Mouse (Mus musculus): Measurements from ENCODE around the gene Prnp. TPM values are rescaled to one million over a fixed set of nuclear protein-coding genes. Genes with fewer than 3 reads are reported as not detected.

Gene Prnp
- total and polyA plus RNA-seq, 3 experiments, result 18.3 to 24.0 TPM; not detected in 1

DNA sequence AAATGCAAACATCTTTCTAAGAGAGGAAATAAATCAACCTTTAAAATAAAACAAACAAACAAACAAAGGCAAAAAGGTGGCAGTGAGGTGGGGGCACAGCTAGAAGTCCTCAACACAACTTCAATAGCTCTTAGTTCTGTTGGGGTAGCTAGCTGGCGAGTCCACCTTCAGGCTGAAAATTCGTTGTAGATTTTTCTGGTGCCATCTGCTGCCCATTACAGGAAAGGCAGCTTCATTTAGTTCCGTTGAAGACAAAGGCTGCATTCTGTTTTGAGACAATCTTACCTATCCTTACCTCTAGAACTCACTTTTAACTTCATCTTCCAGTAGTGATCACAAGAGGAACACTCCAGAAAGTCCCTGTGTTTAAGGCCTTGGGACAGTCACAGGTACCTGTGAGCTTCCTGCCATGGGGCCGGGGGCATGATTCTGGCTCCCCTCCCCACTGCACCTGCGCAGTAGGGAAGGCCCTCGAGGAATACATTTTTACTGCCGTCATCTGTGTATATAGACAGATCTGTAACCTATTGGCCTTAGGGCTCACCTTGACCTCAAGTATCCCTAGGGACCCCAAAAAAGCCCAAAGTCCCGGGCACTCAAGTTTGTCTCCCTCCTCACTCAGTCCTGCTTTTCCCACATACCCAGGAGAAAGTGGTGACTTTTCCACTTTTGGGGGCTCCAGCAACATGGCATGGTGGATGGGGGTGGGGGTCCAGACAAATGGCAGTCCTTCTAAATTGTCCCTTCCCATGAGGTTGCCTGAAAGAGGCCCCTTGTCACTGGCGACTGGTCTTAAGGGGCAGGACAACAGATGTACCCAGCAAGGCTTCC is 40.3 kb downstream of the Prnp start:
- no peaks in the 10 kb centered on the region for H3K36me3 ChIP-seq (ENCODE audit: control insufficient read depth in 1 of 2, insufficient read depth in 2 of 2, low read length in 2 of 2)
- no peak overlapping the region for H3K27ac ChIP-seq (ENCODE audit: control insufficient read depth, low read depth, low read length)
- H3K4me1 ChIP-seq (ENCODE audit: control insufficient read depth in 1 of 2, insufficient read depth in 2 of 2, low read length in 2 of 2), result peaks cover 0 to 3% of the 10 kb centered on the region in 2 experiments; a peak in 1 of 4 replicates
- no peaks in the 10 kb centered on the region for H3K79me2 ChIP-seq (ENCODE audit: control insufficient read depth, insufficient read depth, low read length, poor library complexity)
- TF ChIP-seq ELF1 (IDR thresholded peaks at IDR 0.05; ENCODE audit: low read depth, low read length) (0 out of 2 replicates have a peak, but pooled peaks have one; percentile 16), CTCF (IDR thresholded peaks at IDR 0.05 in 2 of 3, conservative IDR thresholded peaks at IDR 0.05 in 1 of 3; ENCODE audit: control insufficient read depth in 1 of 3, insufficient read depth in 1 of 3, low read depth in 2 of 3, low read length in 3 of 3, poor library complexity in 1 of 3, severe bottlenecking in 1 of 3) (peak; percentile 49 to 94 (median 54)), TCF12 (IDR thresholded peaks at IDR 0.05; ENCODE audit: low read depth, low read length) (0 out of 2 replicates have a peak, but pooled peaks have one; percentile 5), MYB (IDR thresholded peaks at IDR 0.05; ENCODE audit: low read depth, low read length) (no peak), ZC3H11A (IDR thresholded peaks at IDR 0.05; ENCODE audit: low read depth, low read length) (peak; percentile 97), POLR2AphosphoS2 (IDR thresholded peaks at IDR 0.05; ENCODE audit: low read length) (no peak), SMC3 (IDR thresholded peaks at IDR 0.05; ENCODE audit: low read depth, low read length) (peak; percentile 98), RAD21 (IDR thresholded peaks at IDR 0.05; ENCODE audit: low read depth, low read length) (peak; percentile 88)
- no peaks in the 10 kb centered on the region for H3K9me3 ChIP-seq (replicated peaks; ENCODE audit: insufficient read depth, low read length)
- H3K27me3 ChIP-seq (ENCODE audit: control insufficient read depth in 1 of 2, insufficient read depth in 2 of 2, low read length in 2 of 2), result no peaks in the 10 kb centered on the region
- H3K4me3 ChIP-seq (ENCODE audit: control insufficient read depth in 1 of 2, insufficient read depth in 1 of 2, low read depth in 2 of 2, low read length in 2 of 2), result no peak overlapping the region
- H3K9ac ChIP-seq (ENCODE audit: control insufficient read depth, low read depth, low read length, poor library complexity, severe bottlenecking), result no peak overlapping the region
- DNase-seq (ENCODE audit: low read depth, low spot score), result peak; percentile 67

GRCm38 (mm10) chr2:131950598-131951095 is 40.9 kb downstream of the Prnp start, which contains the start of gene Prnd:
Gene Prnd (plus strand): TSS chr2:131950861.
- no peaks in the 10 kb centered on the region for H3K27me3 ChIP-seq (ENCODE audit: control insufficient read depth in 1 of 2, insufficient read depth in 2 of 2, low read length in 2 of 2)
- TF ChIP-seq GATA1 (IDR thresholded peaks at IDR 0.05; ENCODE audit: low read depth, low read length) (no peak), BHLHE40 (IDR thresholded peaks at IDR 0.05; ENCODE audit: borderline replicate concordance, low read depth, low read length) (no peak), NRF1 (IDR thresholded peaks at IDR 0.05; ENCODE audit: insufficient read depth, low read depth, low read length, poor library complexity, severe bottlenecking) (no peak), USF1 (IDR thresholded peaks at IDR 0.05; ENCODE audit: low read depth, low read length) (no peak), ELF1 (IDR thresholded peaks at IDR 0.05; ENCODE audit: low read depth, low read length) (no peak), MXI1 (IDR thresholded peaks at IDR 0.05; ENCODE audit: low read depth, low read length) (no peak), NELFE (IDR thresholded peaks at IDR 0.05; ENCODE audit: low read depth, low read length) (no peak), ZMIZ1 (IDR thresholded peaks at IDR 0.05; ENCODE audit: low read depth, low read length) (no peak), MAZ (IDR thresholded peaks at IDR 0.05; ENCODE audit: low read depth, low read length) (no peak), POLR2A (IDR thresholded peaks at IDR 0.05; ENCODE audit: control insufficient read depth in 1 of 2, insufficient read depth in 1 of 2, low read depth in 1 of 2, low read length in 2 of 2, poor library complexity in 1 of 2) (no peak), EP300 (IDR thresholded peaks at IDR 0.05; ENCODE audit: low read depth in 1 of 2, low read length in 2 of 2) (no peak), E2F4 (IDR thresholded peaks at IDR 0.05; ENCODE audit: borderline replicate concordance, low read depth, low read length) (no peak), MAFK (IDR thresholded peaks at IDR 0.05; ENCODE audit: borderline replicate concordance, low read depth, low read length) (no peak), ZNF384 (IDR thresholded peaks at IDR 0.05; ENCODE audit: low read depth, low read length) (no peak), TBP (IDR thresholded peaks at IDR 0.05; ENCODE audit: low read depth, low read length) (no peak), MAX (IDR thresholded peaks at IDR 0.05; ENCODE audit: low read length) (no peak), TAL1 (IDR thresholded peaks at IDR 0.05; ENCODE audit: low read length) (no peak), TCF12 (IDR thresholded peaks at IDR 0.05; ENCODE audit: low read depth, low read length) (no peak), MYC (IDR thresholded peaks at IDR 0.05; ENCODE audit: low read depth, low read length) (no peak), ZC3H11A (IDR thresholded peaks at IDR 0.05; ENCODE audit: low read depth, low read length) (no peak)
- peaks cover 0 to 3% of the 10 kb centered on the region in 2 experiments; a peak in 1 of 4 replicates for H3K4me1 ChIP-seq (ENCODE audit: control insufficient read depth in 1 of 2, insufficient read depth in 2 of 2, low read length in 2 of 2)
- H3K4me3 ChIP-seq (ENCODE audit: control insufficient read depth in 1 of 2, insufficient read depth in 1 of 2, low read depth in 2 of 2, low read length in 2 of 2), result no peak within 1 kb of the TSS
- H3K36me3 ChIP-seq (ENCODE audit: control insufficient read depth in 1 of 2, insufficient read depth in 2 of 2, low read length in 2 of 2), result no peaks in the 10 kb centered on the region; a peak in 1 of 4 replicates
- H3K27ac ChIP-seq (ENCODE audit: control insufficient read depth, low read depth, low read length), result no peak within 1 kb of the TSS
- no peak for DNase-seq (ENCODE audit: low read depth, low spot score)
- no peak within 1 kb of the TSS for H3K9ac ChIP-seq (ENCODE audit: control insufficient read depth, low read depth, low read length, poor library complexity, severe bottlenecking)
- H3K9me3 ChIP-seq (replicated peaks; ENCODE audit: insufficient read depth, low read length), result no peaks in the 10 kb centered on the region
- no peaks in the 10 kb centered on the region for H3K79me2 ChIP-seq (ENCODE audit: control insufficient read depth, insufficient read depth, low read length, poor library complexity)
